Mouse (Mus musculus) cerebellum, adult 2 months (tissue): ENCODE measurements at regions not wholly inside any gene's neighbourhood (a gene's known extent, or its start where the extent isn't known, plus 50 kb on each side); places are given as distances from the start of the nearest gene placed in this dataset.

ENCODE experiments used
- DNase-seq, 2 experiments: peaks; one replicate each; pipeline ENCODE4 v3.0.0; 2021
- H3K27ac ChIP-seq: fragments of 200-500 bp; 2 replicates; pipeline ENCODE4 v1.5.1; 2012; ENCODE audit warnings: low read length, control low read depth, inconsistent platforms; ENCODE audit not compliant: insufficient read depth
- H3K27me3 ChIP-seq: fragments of 200-500 bp; 2 replicates; pipeline ENCODE4 v1.6.1; 2012; ENCODE audit warnings: inconsistent platforms, mild to moderate bottlenecking, low read length, moderate library complexity; ENCODE audit not compliant: control insufficient read depth, insufficient read depth
- H3K4me1 ChIP-seq: fragments of 200-500 bp; 2 replicates; pipeline ENCODE4 v1.6.1; 2011; ENCODE audit warnings: low read length; ENCODE audit not compliant: control insufficient read depth, insufficient read depth
- H3K4me3 ChIP-seq: fragments of 200-500 bp; replicated peaks from 2 replicates; pipeline ENCODE3; 2011; ENCODE audit warnings: mild to moderate bottlenecking, low read depth, low read length, control low read depth; ENCODE audit not compliant: insufficient read depth
- CTCF ChIP-seq: fragments of 200-500 bp; IDR thresholded peaks from 2 replicates; pipeline ENCODE4 v1.5.1; 2011; ENCODE audit warnings: low read depth, mild to moderate bottlenecking, control low read depth, low read length, moderate library complexity, borderline replicate concordance; ENCODE audit not compliant: insufficient read depth
- POLR2A ChIP-seq: fragments of 200-500 bp; IDR thresholded peaks from 2 replicates; pipeline ENCODE4 v1.6.1; 2011; ENCODE audit warnings: low read length, control low read depth, borderline replicate concordance; ENCODE audit not compliant: insufficient read depth
- WGBS: fragments of 180-500 bp; shearing (Covaris S2); methylation state at CpG from one replicate; pipeline ENCODE4 v1.1.7; 2018; 5-methylcytosine and 5-hydroxymethylcytosine counted together

GRCm38 (mm10) chr1:77275297-77275696 lies 239.6 kb downstream of the Epha4 start:
- no peak overlapping the region for H3K27ac ChIP-seq
- H3K4me3 ChIP-seq: no peak overlapping the region
- no peak for DNase-seq
- 46% methylated on average over 9 of the region's 9 CpGs for WGBS
- H3K4me1 ChIP-seq: no peaks in the 10 kb centered on the region
- TF ChIP-seq CTCF (no peak), POLR2A (no peak)
- no peaks in the 10 kb centered on the region for H3K27me3 ChIP-seq

GRCm38 (mm10) chr1:77279566-77279965 lies 235.3 kb downstream of the Epha4 start:
- Histone ChIP-seq H3K27ac (no peak overlapping the region), H3K27me3 (no peaks in the 10 kb centered on the region), H3K4me1 (no peaks in the 10 kb centered on the region), H3K4me3 (no peak overlapping the region)
- no peak for TF ChIP-seq POLR2A
- 54% methylated on average over 7 of the region's 7 CpGs for WGBS
- no peak for DNase-seq

GRCm38 (mm10) chr1:77280373-77281038 lies 234.4 kb downstream of the Epha4 start:
- no peak overlapping the region for H3K4me3 ChIP-seq
- no peak for DNase-seq
- 86% methylated on average over 11 of the region's 11 CpGs for WGBS
- no peak overlapping the region for H3K27ac ChIP-seq
- no peaks in the 10 kb centered on the region for H3K27me3 ChIP-seq
- no peaks in the 10 kb centered on the region for H3K4me1 ChIP-seq
- TF ChIP-seq CTCF (no peak), POLR2A (no peak)

GRCm38 (mm10) chr1:77281741-77282140 lies 233.1 kb downstream of the Epha4 start:
- Histone ChIP-seq H3K4me1 (no peaks in the 10 kb centered on the region), H3K27me3 (no peaks in the 10 kb centered on the region), H3K4me3 (no peak overlapping the region), H3K27ac (no peak overlapping the region)
- no peak for DNase-seq
- WGBS: 92% methylated on average over 4 of the region's 4 CpGs
- no peak for TF ChIP-seq CTCF
- no peak for TF ChIP-seq POLR2A

- H3K4me3 ChIP-seq: no peak overlapping the region
- H3K27me3 ChIP-seq: no peaks in the 10 kb centered on the region
- H3K27ac ChIP-seq: no peak overlapping the region
- 90% methylated on average over 4 of the region's 4 CpGs for WGBS
- no peaks in the 10 kb centered on the region for H3K4me1 ChIP-seq
- DNase-seq: no peak
- TF ChIP-seq POLR2A: no peak
- TF ChIP-seq CTCF: no peak
Observed at GRCm38 (mm10) chr1:77298713-77299132, 216.2 kb downstream of the Epha4 start.

DNA sequence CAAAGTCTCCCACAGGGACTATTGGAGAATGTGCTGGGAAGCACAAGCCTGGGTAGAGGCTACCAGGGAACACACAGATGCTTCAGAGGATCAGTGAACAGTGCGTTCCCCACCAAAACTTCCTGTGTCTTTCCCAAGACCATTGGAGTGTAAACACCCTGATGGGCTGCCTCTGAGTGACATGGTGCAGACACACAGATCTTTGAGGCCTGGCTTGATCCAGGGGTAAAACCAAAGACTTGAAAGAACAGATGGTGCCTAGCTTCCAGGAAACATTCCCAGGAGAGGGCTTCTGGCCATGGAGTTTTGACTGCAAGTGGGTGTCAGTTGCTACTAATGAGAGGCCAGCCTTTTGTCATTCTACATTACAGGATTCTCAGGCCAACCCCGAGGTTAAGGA lies 214.1 kb downstream of the Epha4 start:
- Histone ChIP-seq H3K4me1 (no peaks in the 10 kb centered on the region), H3K27me3 (no peaks in the 10 kb centered on the region), H3K4me3 (no peak overlapping the region), H3K27ac (no peak overlapping the region)
- TF ChIP-seq CTCF (no peak), POLR2A (no peak)
- no peak for DNase-seq
- 30% methylated on average over 2 of the region's 2 CpGs for WGBS

DNA sequence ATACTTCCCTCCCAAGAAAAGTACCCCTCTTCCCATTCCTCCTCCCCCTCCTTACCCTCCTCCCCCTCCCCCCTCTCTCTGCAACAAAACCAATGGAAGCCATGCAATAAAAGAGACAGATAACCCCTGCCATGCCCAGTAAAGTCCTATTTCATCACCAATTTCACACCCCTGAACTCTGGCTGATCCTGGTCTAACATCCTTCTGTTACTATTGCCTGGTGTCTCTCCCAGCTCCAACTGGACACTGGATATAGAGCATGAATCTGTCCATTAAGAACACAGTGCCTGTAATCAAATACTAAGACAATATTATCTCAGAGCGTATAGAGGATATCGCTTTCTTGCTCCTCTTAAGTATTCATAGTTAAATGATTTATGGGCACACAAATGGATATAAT lies 210.1 kb downstream of the Epha4 start:
- Histone ChIP-seq H3K4me3 (no peak overlapping the region), H3K27me3 (no peaks in the 10 kb centered on the region), H3K27ac (no peak overlapping the region), H3K4me1 (no peaks in the 10 kb centered on the region)
- no peak for DNase-seq
- WGBS: 87% methylated on average over 2 of the region's 2 CpGs
- no peak for TF ChIP-seq CTCF
- TF ChIP-seq POLR2A: no peak

DNA sequence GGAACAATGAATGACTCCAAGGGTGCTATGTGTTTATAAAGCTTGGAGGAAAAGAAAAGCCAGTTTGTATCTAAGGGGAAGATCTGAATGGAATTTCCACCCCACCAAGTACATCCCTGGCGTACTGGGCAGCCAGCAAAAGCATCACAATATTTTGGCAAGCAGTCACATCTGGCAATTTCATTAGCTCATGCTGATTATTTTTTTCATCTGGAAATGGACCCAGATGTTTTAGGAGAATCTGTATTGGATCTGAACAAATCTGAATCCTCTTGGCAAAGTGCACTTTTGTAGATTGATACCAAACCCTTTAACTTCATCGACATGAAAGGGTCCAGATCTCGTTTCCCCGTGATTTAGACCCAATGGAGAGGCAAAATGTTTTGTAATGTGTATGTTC lies 207.1 kb downstream of the Epha4 start:
- Histone ChIP-seq H3K4me1 (no peaks in the 10 kb centered on the region), H3K27ac (no peak overlapping the region), H3K4me3 (no peak overlapping the region), H3K27me3 (no peaks in the 10 kb centered on the region)
- TF ChIP-seq POLR2A (no peak), CTCF (no peak)
- DNase-seq: no peak
- WGBS: 88% methylated on average over 4 of the region's 4 CpGs

DNA sequence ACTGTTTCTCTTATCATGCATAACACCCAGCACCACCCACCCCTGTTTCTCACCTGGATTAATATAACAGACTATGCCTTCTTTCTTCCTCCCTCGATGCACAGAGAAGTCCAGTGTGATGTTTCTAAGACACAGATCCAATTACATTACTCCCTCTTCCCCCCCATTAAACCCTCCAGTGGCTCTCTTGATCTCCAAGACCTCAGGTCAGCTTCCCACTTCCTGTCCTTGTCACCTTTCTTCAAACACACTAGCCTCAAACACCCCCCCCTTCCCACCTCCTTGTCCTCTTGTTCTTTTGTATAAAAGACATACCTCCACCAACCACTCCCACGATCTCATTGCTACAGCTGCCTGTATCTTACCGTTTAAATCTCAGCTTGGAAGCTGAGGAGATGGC lies 201.8 kb downstream of the Epha4 start:
- Histone ChIP-seq H3K27me3 (no peaks in the 10 kb centered on the region), H3K27ac (no peak overlapping the region), H3K4me3 (no peak overlapping the region), H3K4me1 (no peaks in the 10 kb centered on the region)
- DNase-seq: no peak
- WGBS: 74% methylated on average over 3 of the region's 3 CpGs
- TF ChIP-seq CTCF: no peak
- TF ChIP-seq POLR2A: no peak
